9 mouse cellular contexts compared by ENCODE assay signal in the genomic region with DNA sequence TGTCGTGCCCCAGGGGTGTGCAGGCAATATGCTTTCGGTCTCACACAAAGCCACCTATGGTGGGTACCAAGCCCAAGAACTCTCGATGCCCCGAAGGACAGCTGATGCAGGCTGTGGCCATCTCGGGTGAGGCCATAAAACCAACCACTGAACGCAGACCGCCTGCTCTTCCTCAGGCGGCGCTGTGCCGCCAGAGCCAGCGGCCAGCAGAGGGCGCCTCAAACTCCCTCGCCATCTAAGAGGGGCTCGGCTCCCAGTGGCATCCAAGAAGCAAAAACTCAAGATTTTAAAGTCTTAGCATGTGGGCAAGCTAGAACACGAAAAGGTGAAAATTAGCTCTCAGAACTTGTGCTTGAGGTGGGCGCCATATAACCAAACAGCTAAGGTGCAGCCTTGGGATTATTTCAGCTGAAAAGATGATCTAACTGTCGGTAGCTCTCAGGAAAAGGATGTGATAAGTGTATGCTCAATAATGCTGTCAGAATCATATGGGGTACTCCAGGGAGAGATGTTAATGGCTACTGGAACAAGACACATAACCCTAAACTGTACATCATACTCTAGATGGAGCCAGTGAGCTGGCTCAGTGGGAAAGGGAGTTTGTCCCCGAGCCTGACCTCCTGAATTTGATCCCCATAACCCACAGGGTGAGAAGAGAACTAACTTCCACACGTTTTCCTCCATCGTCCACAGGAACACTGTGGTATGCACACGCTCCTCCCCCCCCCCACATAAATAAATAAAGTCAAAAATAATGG. TPM values are rescaled to one million over a fixed set of nuclear protein-coding genes. Genes with fewer than 3 reads are reported as not detected.
A peak's percentile ranks its signal among the peaks of the same experiment; 100 is the strongest.
DNase-seq lines count a peak whose midpoint lies in the region; ATAC-seq and TF ChIP-seq lines count a peak whose summit lies in the region.
"Had no signal": no experiment of that assay in that cellular context is flagged by ENCODE, and none has a peak within 500 bp of the region (broad histone marks: within the 10 kb centered on the region; RNA-seq: fewer than 3 reads in every experiment).

No protein-coding gene starts in this region.

- H3K9ac ChIP-seq in hindbrain, embryonic 12.5 days, result 0 out of 2 replicates have a peak overlapping the region, but pooled peaks have one; percentile 33
- H3K9ac ChIP-seq in limb, embryonic 12.5 days (replicated peaks), result no peak overlapping the region; the same call in 1 of the 2 replicates
- H3K9ac ChIP-seq in midbrain, embryonic 16.5 days (ENCODE audit: low read depth, low read length), result peak overlapping the region; percentile 4; the same call in 1 of the 2 replicates

- H3K9me3 ChIP-seq in hindbrain, embryonic 12.5 days (replicated peaks), result 0 out of 2 replicates have a peak, but pooled peaks cover 3% of the 10 kb centered on the region
- H3K9me3 ChIP-seq in limb, embryonic 12.5 days, result no peaks in the 10 kb centered on the region
- H3K9me3 ChIP-seq in midbrain, embryonic 16.5 days (replicated peaks; ENCODE audit: control insufficient read depth, low read length, poor library complexity, severe bottlenecking), result no peaks in the 10 kb centered on the region

- 13% methylated on average over 21 of the region's 21 CpGs for WGBS in hindbrain, embryonic 12.5 days
- WGBS in limb, embryonic 12.5 days, result 13% methylated on average over 21 of the region's 21 CpGs
- 13% methylated on average over 21 of the region's 21 CpGs for WGBS in midbrain, embryonic 16.5 days

- peak; percentile 81 for TF ChIP-seq CTCF in embryonic fibroblast, embryonic 13.5 days (IDR thresholded peaks at IDR 0.05; ENCODE audit: borderline replicate concordance, insufficient read depth, low read length)

- DNase-seq in ovary, postnatal 14 days (ENCODE audit: low spot score), result peak; percentile 52
- no peak for DNase-seq in ovary, adult 18-20 months (ENCODE audit: low spot score)
- DNase-seq in brain, adult 2 months (ENCODE audit: low read depth, low spot score), result peak; percentile 77
- peak; percentile 51 for DNase-seq in thymus, postnatal 0 days (ENCODE audit: low spot score)

- no peak for TF ChIP-seq POLR2A in embryonic fibroblast, embryonic 13.5 days (IDR thresholded peaks at IDR 0.05; ENCODE audit: low read depth, low read length)

- no peak for ATAC-seq in hindbrain, embryonic 12.5 days (ENCODE audit: low FRiP score)
- ATAC-seq in limb, embryonic 12.5 days (ENCODE audit: insufficient number of reproducible peaks, insufficient read depth, low FRiP score, low TSS enrichment, low read depth), result peak; percentile 33; the same call in 1 of the 2 replicates
- peak; percentile 34; the same call in 1 of the 2 replicates for ATAC-seq in midbrain, embryonic 16.5 days

- H3K4me3 ChIP-seq in embryonic fibroblast, embryonic 13.5 days (ENCODE audit: insufficient read depth, low read length), result no peak overlapping the region
- no peak overlapping the region for H3K4me3 ChIP-seq in hindbrain, embryonic 12.5 days
- H3K4me3 ChIP-seq in limb, embryonic 12.5 days (replicated peaks), result peak overlapping the region; percentile 20; the same call in 1 of the 2 replicates
- H3K4me3 ChIP-seq in midbrain, embryonic 16.5 days (ENCODE audit: low read depth, low read length), result no peak overlapping the region
- H3K4me3 ChIP-seq: erythroblast, embryonic 14.5 days had no signal

- no peaks in the 10 kb centered on the region for H3K36me3 ChIP-seq in hindbrain, embryonic 12.5 days
- no peaks in the 10 kb centered on the region for H3K36me3 ChIP-seq in limb, embryonic 12.5 days
- no peaks in the 10 kb centered on the region for H3K36me3 ChIP-seq in midbrain, embryonic 16.5 days (ENCODE audit: control insufficient read depth, insufficient read depth, low read length)

- H3K27me3 ChIP-seq in hindbrain, embryonic 12.5 days, result 0 out of 2 replicates have a peak, but pooled peaks cover 6% of the 10 kb centered on the region
- peaks cover 61% of the 10 kb centered on the region for H3K27me3 ChIP-seq in limb, embryonic 12.5 days
- no peaks in the 10 kb centered on the region for H3K27me3 ChIP-seq in midbrain, embryonic 16.5 days (ENCODE audit: control insufficient read depth, insufficient read depth, low read depth, low read length)

- H3K27ac ChIP-seq in embryonic fibroblast, embryonic 13.5 days (ENCODE audit: insufficient read depth, low read length), result no peak overlapping the region
- no peak overlapping the region for H3K27ac ChIP-seq in hindbrain, embryonic 12.5 days
- no peak overlapping the region for H3K27ac ChIP-seq in limb, embryonic 12.5 days
- H3K27ac ChIP-seq in midbrain, embryonic 16.5 days (ENCODE audit: low read length), result no peak overlapping the region

- peak overlapping the region; percentile 13; the same call in 1 of the 2 replicates for H3K4me2 ChIP-seq in hindbrain, embryonic 12.5 days (replicated peaks)
- peak overlapping the region; percentile 42 for H3K4me2 ChIP-seq in limb, embryonic 12.5 days
- H3K4me2 ChIP-seq in midbrain, embryonic 16.5 days (ENCODE audit: low read length), result peak overlapping the region; percentile 23

- H3K4me1 ChIP-seq in embryonic fibroblast, embryonic 13.5 days (ENCODE audit: control insufficient read depth, insufficient read depth, low read length), result no peaks in the 10 kb centered on the region
- peaks cover 31% of the 10 kb centered on the region for H3K4me1 ChIP-seq in hindbrain, embryonic 12.5 days
- H3K4me1 ChIP-seq in limb, embryonic 12.5 days (replicated peaks), result peaks cover 17% of the 10 kb centered on the region
- H3K4me1 ChIP-seq in midbrain, embryonic 16.5 days (ENCODE audit: control insufficient read depth, insufficient read depth, low read length), result peaks cover 13% of the 10 kb centered on the region

RNA-seq across cellular contexts. Expression of a gene that starts 4.0 kb away (rescaled TPM):
- polyA plus RNA-seq in embryonic fibroblast, embryonic 13.5 days (2011; ENCODE audit: insufficient read length, low read depth, missing spikeins), result not detected in 2 replicates
- 5.5 and 6.6 TPM in 2 replicates for polyA plus RNA-seq in hindbrain, embryonic 12.5 days (2016; fragmentation: Nextera tagmentation; extraction: Ambion mirVana)
- polyA plus RNA-seq in limb, embryonic 12.5 days (2016; fragmentation: Nextera tagmentation; extraction: Ambion mirVana), result 0.74 and 1.2 TPM in 2 replicates
- polyA plus RNA-seq in midbrain, embryonic 16.5 days (2015; fragmentation: Nextera tagmentation; extraction: Ambion mirVana), result 7.3 and 9.1 TPM in 2 replicates
- 0.14 TPM in 1 of 2 replicates, not detected in the other for polyA plus RNA-seq in thymus, postnatal 0 days (2015; fragmentation: Nextera tagmentation; extraction: Ambion mirVana)
- polyA plus RNA-seq: erythroblast, embryonic 14.5 days had no signal

RNA-seq across cellular contexts. Expression of a gene that starts 23.5 kb away (rescaled TPM):
- polyA plus RNA-seq in embryonic fibroblast, embryonic 13.5 days (2011; ENCODE audit: insufficient read length, low read depth, missing spikeins), result 10.7 and 12.2 TPM in 2 replicates
- 20.0 and 21.1 TPM in 2 replicates for polyA plus RNA-seq in hindbrain, embryonic 12.5 days (2016; fragmentation: Nextera tagmentation; extraction: Ambion mirVana)
- 17.4 and 18.4 TPM in 2 replicates for polyA plus RNA-seq in limb, embryonic 12.5 days (2016; fragmentation: Nextera tagmentation; extraction: Ambion mirVana)
- 9.5 and 9.7 TPM in 2 replicates for polyA plus RNA-seq in midbrain, embryonic 16.5 days (2015; fragmentation: Nextera tagmentation; extraction: Ambion mirVana)
- 0.54 and 0.60 TPM in 2 replicates for polyA plus RNA-seq in thymus, postnatal 0 days (2015; fragmentation: Nextera tagmentation; extraction: Ambion mirVana)
- polyA plus RNA-seq: erythroblast, embryonic 14.5 days had no signal

RNA-seq across cellular contexts. Expression of a gene that starts 35.7 kb away (rescaled TPM):
- polyA plus RNA-seq in embryonic fibroblast, embryonic 13.5 days (2011; ENCODE audit: insufficient read length, low read depth, missing spikeins), result not detected in 2 replicates
- polyA plus RNA-seq in hindbrain, embryonic 12.5 days (2016; fragmentation: Nextera tagmentation; extraction: Ambion mirVana), result 0.05 TPM in 1 of 2 replicates, not detected in the other
- not detected in 2 replicates for polyA plus RNA-seq in limb, embryonic 12.5 days (2016; fragmentation: Nextera tagmentation; extraction: Ambion mirVana)
- polyA plus RNA-seq in midbrain, embryonic 16.5 days (2015; fragmentation: Nextera tagmentation; extraction: Ambion mirVana), result 0.08 TPM in 1 of 2 replicates, not detected in the other
- 0.03 TPM in 1 of 2 replicates, not detected in the other for polyA plus RNA-seq in thymus, postnatal 0 days (2015; fragmentation: Nextera tagmentation; extraction: Ambion mirVana)

RNA-seq across cellular contexts. Expression of a gene that starts 38.2 kb away (rescaled TPM):
- 57.5 and 66.3 TPM in 2 replicates for polyA plus RNA-seq in embryonic fibroblast, embryonic 13.5 days (2011; ENCODE audit: insufficient read length, low read depth, missing spikeins)
- 88.8 TPM in 2 replicates for polyA plus RNA-seq in hindbrain, embryonic 12.5 days (2016; fragmentation: Nextera tagmentation; extraction: Ambion mirVana)
- 83.2 and 88.4 TPM in 2 replicates for polyA plus RNA-seq in limb, embryonic 12.5 days (2016; fragmentation: Nextera tagmentation; extraction: Ambion mirVana)
- polyA plus RNA-seq in midbrain, embryonic 16.5 days (2015; fragmentation: Nextera tagmentation; extraction: Ambion mirVana), result 108 and 112 TPM in 2 replicates
- polyA plus RNA-seq in thymus, postnatal 0 days (2015; fragmentation: Nextera tagmentation; extraction: Ambion mirVana), result 39.8 and 42.8 TPM in 2 replicates
